Mouse (Mus musculus) olfactory bulb, adult 2 months (tissue): ENCODE results near the gene Ulk2.

ENCODE experiments used
- CTCF ChIP-seq: fragments of 200-500 bp; IDR thresholded peaks from 2 replicates; pipeline ENCODE4 v1.5.1; 2012; ENCODE audit warnings: low read depth, mild to moderate bottlenecking, low read length, moderate library complexity; ENCODE audit not compliant: insufficient read depth
- POLR2A ChIP-seq: fragments of 200-500 bp; IDR thresholded peaks from 2 replicates; pipeline ENCODE4 v1.6.1; 2012; ENCODE audit warnings: mild to moderate bottlenecking, low read depth, low read length, moderate library complexity; ENCODE audit not compliant: insufficient read depth

GRCm38 (mm10) chr11:61852916-61853315 lies 2.0 kb downstream of the Ulk2 start:
- TF ChIP-seq POLR2A: no peak
- no peak for TF ChIP-seq CTCF
